Mouse (Mus musculus): ENCODE measurements around the gene L1td1.
"Not testable (repeated sequence)": the region's sequence is repeated elsewhere in the genome, so short reads cannot be mapped to it uniquely, and the experiment has no call there.

The L1td1 gene

GRCm38 (mm10) chr4:98726590-98727237 is at the start of gene L1td1:
TSS of gene L1td1 (plus strand) at chr4:98726734.
- DNase-seq (ENCODE audit: low spot score in 2 of 2), result no peak

DNA sequence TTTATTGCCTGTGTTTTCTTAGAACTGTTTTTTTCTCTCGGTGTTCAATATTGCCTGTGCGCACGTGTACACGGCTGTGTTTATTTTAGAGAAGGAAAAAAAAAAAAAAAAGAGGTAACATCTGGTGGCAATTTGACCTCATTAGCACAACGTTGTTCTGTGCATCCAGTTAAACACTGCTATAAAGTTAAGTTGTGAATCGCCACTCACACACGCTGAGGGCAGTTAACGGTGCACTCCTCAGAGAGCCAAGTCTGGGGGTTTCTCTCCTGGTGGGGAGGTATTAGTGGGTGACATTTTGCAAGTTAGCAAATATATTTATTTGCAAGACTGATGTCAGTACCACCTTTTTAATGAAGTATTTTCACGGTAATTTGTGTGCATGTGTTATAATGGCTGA is 49.0 kb upstream of the L1td1 start:
- DNase-seq (ENCODE audit: low spot score in 2 of 2), result no peak

GRCm38 (mm10) chr4:98686678-98687267 is 39.8 kb upstream of the L1td1 start:
- no peak for DNase-seq (ENCODE audit: low spot score in 2 of 2)

GRCm38 (mm10) chr4:98688116-98688515 is 38.4 kb upstream of the L1td1 start:
- no peak for DNase-seq (ENCODE audit: low spot score in 2 of 2)

GRCm38 (mm10) chr4:98688520-98688919 is 38.0 kb upstream of the L1td1 start:
- DNase-seq (ENCODE audit: low spot score in 2 of 2), result no peak

GRCm38 (mm10) chr4:98689988-98690387 is 36.5 kb upstream of the L1td1 start:
- DNase-seq (ENCODE audit: low spot score in 2 of 2), result no peak

DNA sequence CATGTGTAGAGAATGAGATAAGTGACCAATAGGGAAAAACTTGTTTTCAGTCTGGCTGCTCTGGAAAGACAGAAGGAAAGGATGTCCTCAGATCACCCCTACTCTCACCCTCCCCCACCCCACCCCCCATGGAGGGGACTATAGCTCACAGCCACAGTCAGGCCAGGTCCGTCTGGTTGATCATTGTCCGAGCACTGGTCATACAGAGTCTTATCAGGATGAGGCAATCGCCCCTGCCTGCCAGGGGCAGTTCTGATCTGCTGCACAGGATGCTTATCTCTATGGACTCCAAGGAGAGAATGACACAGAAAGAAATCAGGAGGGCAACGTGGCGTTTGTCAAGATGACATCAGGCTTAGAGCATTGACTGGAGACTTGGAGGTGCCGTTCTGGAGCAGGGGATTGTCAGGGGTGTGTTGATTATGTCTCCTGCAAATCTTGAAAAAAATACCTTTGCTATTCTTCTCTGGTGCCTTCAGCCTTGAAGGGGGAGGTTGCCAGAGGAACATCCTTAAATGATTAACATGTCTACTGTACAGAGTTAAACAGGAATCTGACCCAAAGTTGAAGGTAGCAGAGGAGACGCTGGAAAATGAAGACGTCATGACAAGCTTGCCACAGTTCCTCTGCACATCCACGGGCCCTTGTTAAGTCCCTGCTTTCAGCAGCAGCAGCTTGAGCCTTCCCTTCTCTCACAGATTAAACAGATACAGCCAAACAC is 32.9 kb upstream of the L1td1 start:
- DNase-seq (ENCODE audit: low spot score in 2 of 2), result no peak

GRCm38 (mm10) chr4:98697932-98698331 is 28.6 kb upstream of the L1td1 start:
- DNase-seq (ENCODE audit: low spot score in 2 of 2), result no peak

GRCm38 (mm10) chr4:98698921-98699320 is 27.6 kb upstream of the L1td1 start:
- DNase-seq (ENCODE audit: low spot score in 2 of 2), result no peak

GRCm38 (mm10) chr4:98700156-98700555 is 26.4 kb upstream of the L1td1 start:
- DNase-seq (ENCODE audit: low spot score in 2 of 2), result no peak

- peak in 1 of 2 experiments; percentile 53 for DNase-seq (ENCODE audit: low spot score in 2 of 2)
Observed at GRCm38 (mm10) chr4:98702201-98702894, 24.2 kb upstream of the L1td1 start.

DNA sequence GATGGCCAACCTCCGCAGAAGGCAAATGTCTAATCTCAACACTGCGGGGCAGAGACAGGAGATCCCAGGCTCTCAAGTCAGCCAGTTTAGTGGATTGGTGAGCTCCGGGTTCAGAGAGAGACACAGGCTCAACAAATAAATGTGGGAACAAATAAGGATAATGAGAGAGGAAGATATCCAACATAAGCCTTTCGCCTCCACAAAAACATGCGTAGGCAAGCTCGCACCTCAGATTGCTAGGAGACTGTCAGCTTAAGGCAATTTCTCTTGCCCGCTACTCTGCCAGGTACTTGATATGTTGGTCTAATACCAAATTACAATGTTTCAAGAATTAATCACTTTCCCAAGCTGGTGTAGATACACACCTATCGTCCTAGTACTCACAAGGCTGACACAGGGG is 15.6 kb upstream of the L1td1 start:
- DNase-seq (ENCODE audit: low spot score in 2 of 2), result no peak

GRCm38 (mm10) chr4:98717735-98718546 is 8.6 kb upstream of the L1td1 start:
- no peak for DNase-seq (ENCODE audit: low spot score in 2 of 2)

GRCm38 (mm10) chr4:98718547-98718917 is 8.0 kb upstream of the L1td1 start:
- no peak for DNase-seq (ENCODE audit: low spot score in 2 of 2)

DNA sequence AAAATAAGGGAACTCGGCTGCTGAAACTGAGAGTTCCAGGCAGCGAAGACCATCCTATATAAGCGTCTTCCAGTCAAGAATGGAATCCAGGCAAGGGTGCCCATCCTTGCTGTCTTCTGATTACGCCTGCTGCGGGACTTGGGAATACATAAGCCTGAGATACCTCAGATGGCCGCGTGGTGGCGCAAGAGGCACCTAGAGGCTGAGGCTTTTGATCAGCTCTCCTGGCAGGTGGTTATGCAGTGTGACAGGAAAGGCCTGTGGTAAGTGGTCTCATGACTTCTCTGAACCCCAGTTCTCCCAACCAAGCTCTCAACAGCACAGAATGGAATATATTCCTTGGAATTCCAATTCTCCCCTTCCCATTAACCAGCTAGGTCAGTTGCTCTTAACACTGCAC is 4.1 kb upstream of the L1td1 start:
- peak in 1 of 2 experiments; percentile 23 for DNase-seq (ENCODE audit: low spot score in 2 of 2)

GRCm38 (mm10) chr4:98724682-98725081 is 1.9 kb upstream of the L1td1 start:
- not testable (repeated sequence) for DNase-seq (ENCODE audit: low spot score in 2 of 2)

GRCm38 (mm10) chr4:98725439-98725838 is 1.1 kb upstream of the L1td1 start:
- DNase-seq (ENCODE audit: low spot score in 2 of 2), result no peak

DNA sequence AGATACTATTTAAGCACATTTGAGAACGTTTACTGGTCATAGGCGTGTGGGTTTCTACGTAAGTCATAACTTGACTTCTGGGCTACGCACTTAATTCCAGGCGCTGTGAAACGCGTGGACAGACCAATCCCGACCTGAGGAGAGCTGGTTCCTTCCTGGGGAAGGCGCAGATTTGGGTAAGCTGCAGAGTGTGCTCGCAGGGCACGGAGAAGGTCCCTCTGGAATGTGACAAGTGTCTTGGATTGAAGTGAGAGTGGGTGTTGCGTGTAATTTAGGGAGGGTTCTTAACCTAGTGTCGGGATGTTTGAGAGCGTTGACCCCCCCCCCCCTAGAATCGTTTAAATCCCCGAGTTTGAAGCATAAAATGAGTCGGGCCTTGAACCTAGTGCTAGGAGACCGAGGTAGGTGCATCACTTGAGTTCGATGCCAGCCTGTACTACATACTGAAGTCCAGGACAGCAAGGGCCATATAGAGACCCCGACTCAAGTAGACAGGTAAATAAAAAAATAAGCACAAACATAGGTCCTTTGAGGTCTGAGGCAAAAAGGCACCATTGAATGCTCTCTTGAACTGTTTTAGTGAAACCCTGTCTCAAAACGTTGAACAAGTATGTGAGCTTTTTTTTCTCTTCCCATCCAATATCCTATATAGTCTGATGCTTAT is 893 bp downstream of the L1td1 start:
- no peak for DNase-seq (ENCODE audit: low spot score in 2 of 2)

DNA sequence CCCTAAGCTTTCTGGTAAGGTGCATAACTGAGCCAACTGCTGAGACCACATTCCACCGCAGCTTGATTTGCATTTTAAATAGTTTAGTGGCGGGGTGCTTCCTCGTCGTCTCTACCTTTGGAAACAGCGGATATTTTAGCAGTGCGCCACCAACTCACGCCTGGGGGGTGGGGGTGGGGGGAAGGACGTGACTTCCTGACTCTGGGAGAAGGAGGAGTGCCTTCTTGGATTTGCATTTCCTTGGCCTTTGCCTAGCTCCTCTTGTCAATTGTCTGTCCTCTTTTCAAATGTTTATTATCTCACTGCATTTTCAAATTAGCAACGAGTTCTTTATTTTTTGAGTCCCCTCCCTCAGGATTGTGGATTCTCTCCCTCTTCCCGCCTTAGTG is 1.4 kb downstream of the L1td1 start:
- no peak for DNase-seq (ENCODE audit: low spot score in 2 of 2)

- no peak for DNase-seq (ENCODE audit: low spot score in 2 of 2)
Observed at GRCm38 (mm10) chr4:98728716-98729115, 2.2 kb downstream of the L1td1 start.

DNA sequence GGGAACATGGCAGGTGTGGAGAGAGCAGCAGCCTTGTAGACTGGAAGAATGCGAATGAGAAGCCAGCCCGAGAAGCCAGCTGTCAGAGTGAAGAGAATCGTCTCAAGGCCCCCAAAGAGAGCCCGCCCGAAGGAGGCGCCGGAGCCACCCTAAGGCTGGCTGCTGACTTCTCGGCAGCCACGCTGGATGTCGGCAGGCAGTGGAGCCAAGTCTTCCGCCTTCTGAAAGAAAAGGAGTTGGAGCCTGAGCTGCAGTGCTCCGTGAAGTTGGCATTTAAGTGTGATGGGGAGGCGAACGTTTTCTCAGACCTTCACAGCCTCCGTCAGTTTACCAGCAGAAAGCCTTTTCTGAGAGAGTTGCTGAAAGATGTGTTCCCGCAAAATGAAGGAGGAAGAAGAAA is 7.1 kb downstream of the L1td1 start:
- DNase-seq (ENCODE audit: low spot score in 2 of 2), result no peak
